Mouse (Mus musculus) lung, embryonic 16.5 days (tissue): ENCODE results near the gene Ppif. TPM values are rescaled to one million over a fixed set of nuclear protein-coding genes. Genes with fewer than 3 reads are reported as not detected.

Experiments
- ATAC-seq: fragments of 200-750 bp; cut with Nextera tagmentation; 2 replicates; pipeline ENCODE4 v1.8.0; 2017; ENCODE audit warnings: low read depth, mild to moderate bottlenecking, moderate library complexity
- H3K27ac ChIP-seq: fragments of 300-500 bp; sonication (generic); 2 replicates; pipeline ENCODE4 v1.5.1; 2014; ENCODE audit warnings: mild to moderate bottlenecking, control low read depth, low read length
- H3K27me3 ChIP-seq: fragments of 300-500 bp; sonication (generic); 2 replicates; pipeline ENCODE4 v1.6.1; 2014; ENCODE audit warnings: low read depth, low read length, mixed read lengths; ENCODE audit not compliant: control insufficient read depth, insufficient read depth
- H3K36me3 ChIP-seq: fragments of 300-500 bp; sonication (generic); 2 replicates; pipeline ENCODE4 v1.6.1; 2014; ENCODE audit warnings: low read length; ENCODE audit not compliant: control insufficient read depth, insufficient read depth
- H3K4me1 ChIP-seq: fragments of 300-500 bp; sonication (generic); replicated peaks from 2 replicates; pipeline ENCODE4 v1.6.1; 2014; ENCODE audit warnings: low read length, mixed read lengths; ENCODE audit not compliant: control insufficient read depth, insufficient read depth
- H3K4me2 ChIP-seq: fragments of 300-500 bp; sonication (generic); 2 replicates; pipeline ENCODE4 v1.6.1; 2014; ENCODE audit warnings: low read depth, low read length, control low read depth
- H3K4me3 ChIP-seq: fragments of 300-500 bp; sonication (generic); 2 replicates; pipeline ENCODE4 v1.5.1; 2014; ENCODE audit warnings: mild to moderate bottlenecking, low read length, control low read depth
- H3K9ac ChIP-seq: fragments of 300-500 bp; sonication (generic); 2 replicates; pipeline ENCODE4 v1.6.1; 2014; ENCODE audit warnings: low read length, control low read depth
- H3K9me3 ChIP-seq: fragments of 300-500 bp; sonication (generic); 2 replicates; pipeline ENCODE4 v1.6.1; 2016; ENCODE audit warnings: low read length; ENCODE audit not compliant: control insufficient read depth
- WGBS: fragments of 180-500 bp; shearing (Covaris S2); extraction: QIAGEN DNeasy Blood & Tissue Kit; methylation state at CpG from one replicate; pipeline ENCODE4 v1.1.7; 2014; 5-methylcytosine and 5-hydroxymethylcytosine counted together
- polyA plus RNA-seq: library from polyadenylated mRNA; unstranded; fragments of >200 nt; fragmentation: Nextera tagmentation; extraction: Ambion mirVana; gene quantifications from 2 replicates; pipeline ENCODE4 v1.2.1, GENCODE M21; 2015

Ppif gene
- polyA plus RNA-seq, 1 experiment from 2014 or later: 29.9 TPM

DNA sequence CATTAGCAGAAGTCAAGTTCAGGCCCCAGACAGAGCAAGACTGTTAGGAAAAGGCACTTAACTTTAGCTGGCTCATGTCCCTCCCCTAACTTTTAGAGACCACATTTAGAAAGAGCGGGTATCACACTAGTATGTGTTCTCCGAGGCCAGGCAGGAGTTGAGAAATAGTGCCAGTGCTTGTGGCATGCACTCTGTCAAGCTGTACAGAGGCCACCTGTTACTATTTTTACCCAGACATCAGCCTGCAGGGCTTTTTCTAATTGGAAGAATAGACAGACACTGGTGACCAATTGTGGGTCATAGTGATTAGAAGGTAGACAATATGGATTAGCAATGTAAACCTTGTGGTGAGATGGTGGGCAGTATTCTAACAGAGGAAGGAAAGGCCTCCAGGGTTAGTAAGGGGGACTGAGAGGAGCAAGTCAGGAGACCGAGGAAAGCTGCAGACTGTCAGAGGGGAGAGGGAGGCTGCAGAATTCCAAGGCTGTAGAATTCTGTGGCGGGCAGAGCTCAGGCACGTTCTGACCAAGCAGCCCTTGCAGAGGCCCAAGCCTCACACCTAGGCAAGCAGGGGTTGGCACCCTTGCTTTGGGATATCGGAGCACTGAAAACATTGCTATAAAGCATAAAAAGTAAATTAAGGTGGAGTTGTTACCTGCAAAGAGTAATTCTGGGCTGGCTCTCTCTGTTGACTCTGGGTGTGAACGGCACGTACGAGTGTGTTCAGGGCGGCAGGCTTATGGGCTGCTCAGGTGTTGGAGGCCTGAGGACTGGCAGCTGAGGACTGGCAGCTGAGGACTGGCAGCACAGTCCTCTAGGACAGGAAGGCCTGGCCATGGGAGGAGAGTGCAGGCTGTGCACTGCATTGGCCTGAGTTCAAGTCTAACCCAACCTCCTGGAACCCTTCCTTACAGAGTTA, 6.7 kb upstream of the Ppif start:
- no peaks in the 10 kb centered on the region; the same call in 1 of the 2 replicates for H3K4me1 ChIP-seq
- H3K27ac ChIP-seq: peak overlapping the region; percentile 81
- peak; percentile 83 for ATAC-seq
- H3K4me3 ChIP-seq: no peak overlapping the region
- H3K36me3 ChIP-seq: no peaks in the 10 kb centered on the region
- no peaks in the 10 kb centered on the region for H3K9me3 ChIP-seq
- no peak overlapping the region for H3K4me2 ChIP-seq
- H3K27me3 ChIP-seq: no peaks in the 10 kb centered on the region
- WGBS: 59% methylated on average over 10 of the region's 10 CpGs
- H3K9ac ChIP-seq: no peak overlapping the region

DNA sequence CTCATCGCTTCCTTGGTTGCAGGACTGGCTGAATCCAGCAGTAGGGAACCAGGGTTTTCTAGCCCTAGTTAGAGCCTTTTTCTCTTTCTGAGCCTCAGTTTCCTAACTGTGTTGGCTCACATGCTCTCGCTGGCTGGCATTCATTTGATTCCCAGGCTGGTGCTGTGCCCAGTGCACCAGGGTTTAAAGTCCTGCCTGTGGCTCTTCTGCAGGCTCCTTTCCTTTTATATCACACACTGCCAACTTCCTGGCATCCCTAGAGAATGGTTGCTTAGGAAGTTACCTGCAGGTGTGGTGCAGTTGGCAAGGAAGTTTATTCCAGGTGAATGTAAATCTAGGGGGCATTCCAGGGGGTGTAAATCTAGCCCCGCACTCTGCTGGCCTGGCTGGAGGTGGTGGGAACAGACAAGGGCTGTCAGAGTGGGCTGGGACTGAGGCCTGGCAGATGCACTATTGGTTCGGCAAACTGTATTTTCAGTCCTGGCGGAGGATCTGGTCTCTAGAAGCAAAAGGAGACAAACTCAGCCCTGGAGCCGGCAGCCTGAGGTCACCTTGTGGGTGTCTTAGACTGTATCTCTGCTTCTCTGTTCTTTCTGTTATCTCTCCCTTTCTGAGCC, 575 bp upstream of the Ppif start:
- Histone ChIP-seq H3K9ac (peak overlapping the region; percentile 41), H3K27ac (0 out of 2 replicates have a peak overlapping the region, but pooled peaks have one; percentile 2), H3K4me2 (peak overlapping the region; percentile 95), H3K4me3 (peak overlapping the region; percentile 87), H3K4me1 (peaks cover 16% of the 10 kb centered on the region), H3K27me3 (no peaks in the 10 kb centered on the region), H3K9me3 (no peaks in the 10 kb centered on the region), H3K36me3 (no peaks in the 10 kb centered on the region; the same call in 1 of the 2 replicates)
- ATAC-seq: peak; percentile 37
- WGBS: 58% methylated on average over 6 of the region's 6 CpGs

DNA sequence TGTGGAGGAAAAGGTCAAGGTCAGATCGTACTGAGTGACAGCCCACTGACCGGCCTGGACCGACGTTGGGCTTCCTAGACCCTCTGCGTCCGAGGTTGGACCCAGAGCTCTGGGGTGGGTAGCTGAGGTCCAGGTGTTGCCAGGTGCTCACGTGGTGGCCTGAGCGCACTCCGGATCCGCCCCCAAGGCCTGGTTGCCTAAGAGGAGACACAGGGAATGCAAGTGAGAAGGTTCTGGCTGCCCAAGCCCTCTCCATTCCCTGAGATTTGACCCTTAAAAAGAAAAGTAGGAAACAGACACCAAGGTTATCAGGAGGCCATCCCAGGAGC, 579 bp downstream of the Ppif start:
- H3K4me3 ChIP-seq: peak overlapping the region; percentile 87
- no peaks in the 10 kb centered on the region; the same call in 1 of the 2 replicates for H3K36me3 ChIP-seq
- peak; percentile 52 for ATAC-seq
- peak overlapping the region; percentile 10; the same call in 1 of the 2 replicates for H3K27ac ChIP-seq
- H3K4me2 ChIP-seq: peak overlapping the region; percentile 95
- 3% methylated on average over 10 of the region's 10 CpGs for WGBS
- H3K9me3 ChIP-seq: no peaks in the 10 kb centered on the region
- peak overlapping the region; percentile 81 for H3K9ac ChIP-seq
- no peaks in the 10 kb centered on the region for H3K27me3 ChIP-seq
- H3K4me1 ChIP-seq: peaks cover 16% of the 10 kb centered on the region

DNA sequence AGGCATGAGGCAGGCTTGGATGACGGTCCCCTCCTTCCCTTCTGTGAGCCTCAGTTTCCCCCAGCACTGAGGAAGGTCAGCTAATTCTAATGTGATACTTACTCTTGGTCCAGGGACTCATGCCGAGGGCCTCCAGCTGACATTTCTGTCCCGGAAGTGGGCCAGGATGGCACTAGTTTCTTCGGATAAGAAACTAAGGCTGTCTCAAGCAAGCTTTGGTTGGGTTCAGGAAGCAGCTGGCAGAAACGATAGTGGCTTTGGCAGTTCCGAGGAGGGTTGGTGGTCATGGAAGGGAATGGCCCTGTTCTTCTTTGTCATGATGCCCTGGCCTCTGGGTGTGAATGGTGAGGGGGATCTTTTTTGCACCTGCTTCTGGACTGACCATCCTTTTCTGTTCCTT, 1.1 kb downstream of the Ppif start:
- peak overlapping the region; percentile 87 for H3K4me3 ChIP-seq
- H3K36me3 ChIP-seq: no peaks in the 10 kb centered on the region; the same call in 1 of the 2 replicates
- H3K27ac ChIP-seq: no peak overlapping the region

DNA sequence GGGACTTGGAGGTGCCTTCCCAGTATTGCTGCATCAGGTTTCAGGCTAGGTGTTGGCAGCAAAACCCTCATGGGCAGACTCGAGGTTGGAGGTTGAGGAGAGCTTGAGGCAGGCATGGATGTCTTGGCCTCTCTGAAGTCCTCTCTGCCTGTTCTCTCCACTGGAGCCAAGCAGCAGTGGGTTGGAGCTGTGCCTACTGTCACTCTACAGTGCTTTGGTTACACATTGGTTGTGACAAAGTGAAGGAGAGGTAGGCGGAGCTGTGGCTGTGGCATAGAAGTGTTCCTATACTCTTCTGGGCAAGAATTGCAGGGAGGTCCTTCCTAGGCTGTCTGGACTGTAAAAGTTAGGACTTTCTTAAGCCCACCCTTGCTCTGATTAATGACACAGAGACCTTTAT, 2.4 kb downstream of the Ppif start:
- Histone ChIP-seq H3K27ac (no peak overlapping the region), H3K4me3 (no peak overlapping the region), H3K4me2 (no peak overlapping the region), H3K27me3 (no peaks in the 10 kb centered on the region), H3K4me1 (peaks cover 16% of the 10 kb centered on the region), H3K9ac (no peak overlapping the region), H3K36me3 (no peaks in the 10 kb centered on the region; the same call in 1 of the 2 replicates), H3K9me3 (no peaks in the 10 kb centered on the region)
- WGBS: 59% methylated on average over 2 of the region's 2 CpGs
- no peak for ATAC-seq

More for the DNA sequence above, 1.1 kb downstream of the Ppif start:
- peak overlapping the region; percentile 81 for H3K9ac ChIP-seq
- no peaks in the 10 kb centered on the region for H3K9me3 ChIP-seq
- no peak for ATAC-seq
- 39% methylated on average over 6 of the region's 6 CpGs for WGBS
- H3K4me2 ChIP-seq: peak overlapping the region; percentile 95
- H3K4me1 ChIP-seq: peaks cover 16% of the 10 kb centered on the region
- H3K27me3 ChIP-seq: no peaks in the 10 kb centered on the region

DNA sequence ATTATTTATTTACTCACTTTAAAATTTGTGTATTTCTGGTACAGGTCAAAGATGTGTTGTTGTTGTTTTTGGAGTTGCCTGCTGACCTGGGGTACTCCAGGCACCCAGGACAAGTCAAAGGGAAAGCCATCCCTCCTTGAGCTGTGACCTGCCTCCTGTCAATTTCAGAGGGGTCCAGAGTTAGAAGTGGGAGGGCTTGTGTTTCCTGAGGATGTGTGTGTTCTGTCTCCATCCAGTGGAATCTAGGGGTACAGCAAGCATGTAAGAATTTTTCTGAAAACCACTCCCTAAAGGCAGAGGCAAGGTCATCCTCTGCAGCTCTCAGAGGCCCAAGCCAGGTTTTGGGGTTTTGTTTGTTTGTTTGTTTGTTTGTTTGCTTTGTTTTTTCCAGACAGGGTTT, 8.0 kb downstream of the Ppif start:
- peak; percentile 41; the same call in 1 of the 2 replicates for ATAC-seq
- Histone ChIP-seq H3K4me1 (no peaks in the 10 kb centered on the region), H3K9ac (no peak overlapping the region), H3K36me3 (no peaks in the 10 kb centered on the region; the same call in 1 of the 2 replicates), H3K4me2 (no peak overlapping the region), H3K9me3 (no peaks in the 10 kb centered on the region), H3K27ac (no peak overlapping the region), H3K4me3 (no peak overlapping the region), H3K27me3 (no peaks in the 10 kb centered on the region)

DNA sequence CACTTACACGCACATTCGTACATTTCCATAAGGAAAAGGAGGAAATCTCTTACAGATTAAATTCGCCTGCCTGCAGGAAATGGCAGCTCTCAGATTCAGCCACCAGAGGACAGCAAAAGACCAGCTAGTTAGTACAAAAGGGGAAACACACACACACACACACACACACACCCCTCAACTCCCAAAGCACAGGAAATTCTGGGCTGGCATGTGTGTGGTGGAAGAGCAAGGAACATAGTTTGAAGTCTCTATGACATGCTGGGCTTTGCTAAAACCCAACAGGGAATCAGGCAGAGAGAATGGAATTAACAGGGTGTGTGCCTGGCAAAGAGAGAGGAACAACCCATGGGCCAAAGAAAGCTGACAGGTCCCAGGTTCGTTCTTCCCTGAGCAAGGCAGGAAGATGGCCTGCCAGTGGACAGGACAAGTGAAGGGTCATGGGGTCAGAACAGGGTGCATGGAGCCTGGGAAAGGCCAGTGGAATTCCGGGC, 13.8 kb downstream of the Ppif start:
- H3K27ac ChIP-seq: peak overlapping the region; percentile 91
- H3K4me2 ChIP-seq: no peak overlapping the region
- H3K4me3 ChIP-seq: no peak overlapping the region
- WGBS: 33% methylated on average over 5 of the region's 5 CpGs
- peaks cover 47% of the 10 kb centered on the region for H3K4me1 ChIP-seq
- 0 out of 2 replicates have a peak, but pooled peaks have one; percentile 25 for ATAC-seq
- H3K27me3 ChIP-seq: no peaks in the 10 kb centered on the region
- H3K9me3 ChIP-seq: no peaks in the 10 kb centered on the region
- no peak overlapping the region for H3K9ac ChIP-seq
- no peaks in the 10 kb centered on the region for H3K36me3 ChIP-seq

DNA sequence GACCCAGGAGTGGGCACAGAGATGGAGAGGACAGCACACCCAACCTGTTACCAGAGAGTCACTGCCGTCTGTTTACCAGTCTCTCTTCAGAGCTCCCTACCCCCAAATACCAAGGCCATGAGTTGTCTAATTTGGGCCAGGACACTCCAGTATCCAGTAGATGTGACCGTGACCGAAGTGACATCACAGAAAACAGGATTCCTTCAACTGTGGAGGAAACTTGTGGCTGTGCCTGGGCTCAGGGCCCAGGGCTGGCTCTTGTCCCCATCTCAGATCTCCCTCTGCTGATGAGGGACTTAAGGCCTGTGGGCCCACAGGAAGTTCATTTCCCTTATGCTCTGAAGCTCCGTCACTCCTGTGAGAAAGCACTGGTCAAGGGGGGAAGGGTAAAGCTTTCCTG, 14.5 kb downstream of the Ppif start:
- WGBS: 34% methylated on average over 4 of the region's 4 CpGs
- Histone ChIP-seq H3K27ac (peak overlapping the region; percentile 91), H3K36me3 (no peaks in the 10 kb centered on the region), H3K27me3 (no peaks in the 10 kb centered on the region), H3K9me3 (no peaks in the 10 kb centered on the region), H3K4me1 (peaks cover 47% of the 10 kb centered on the region), H3K9ac (peak overlapping the region; percentile 39; the same call in 1 of the 2 replicates), H3K4me2 (no peak overlapping the region), H3K4me3 (no peak overlapping the region)
- ATAC-seq: peak; percentile 66

- Histone ChIP-seq H3K27ac (peak overlapping the region; percentile 91), H3K36me3 (no peaks in the 10 kb centered on the region), H3K27me3 (no peaks in the 10 kb centered on the region), H3K4me3 (no peak overlapping the region), H3K4me1 (peaks cover 47% of the 10 kb centered on the region), H3K9ac (peak overlapping the region; percentile 39; the same call in 1 of the 2 replicates), H3K9me3 (no peaks in the 10 kb centered on the region), H3K4me2 (no peak overlapping the region)
- WGBS: 94% methylated on average over 2 of the region's 2 CpGs
- peak; percentile 18 for ATAC-seq
These were observed 15.0 kb downstream of the Ppif start for GRCm38 (mm10) chr14:25708917-25709316.
